Mouse (Mus musculus) testis, adult 2 months (tissue): ENCODE measurements around the gene Tceal9.

Experiments used
- CTCF ChIP-seq: fragments of 200-500 bp; IDR thresholded peaks from 2 replicates; pipeline ENCODE4 v1.5.1; 2012; ENCODE audit warnings: low read depth, mild to moderate bottlenecking, inconsistent platforms, low read length, moderate library complexity; ENCODE audit not compliant: control insufficient read depth, insufficient read depth, insufficient replicate concordance
- POLR2A ChIP-seq: fragments of 200-500 bp; IDR thresholded peaks from 2 replicates; pipeline ENCODE4 v1.6.1; 2012; ENCODE audit warnings: low read depth, mild to moderate bottlenecking, inconsistent platforms, low read length, moderate library complexity; ENCODE audit not compliant: control insufficient read depth

GRCm38 (mm10) chrX:136216303-136216702 is 28.6 kb upstream of the Tceal9 start:
- no peak for TF ChIP-seq CTCF
- no peak for TF ChIP-seq POLR2A
